Mouse (Mus musculus) myocyte (in vitro differentiated cells): ENCODE results near the gene Spaca6. TPM values are rescaled to one million over a fixed set of nuclear protein-coding genes. Genes with fewer than 3 reads are reported as not detected.
A peak's percentile ranks its signal among the peaks of the same experiment; 100 is the strongest.

Experiments used
- H3K27me3 ChIP-seq: one replicate; pipeline ENCODE4 v1.6.1; 2011; ENCODE audit not compliant: control insufficient read depth, insufficient read depth, insufficient read length
- H3K36me3 ChIP-seq: one replicate; pipeline ENCODE4 v1.6.1; 2011; ENCODE audit not compliant: control insufficient read depth, insufficient read depth
- H3K4me2 ChIP-seq: one replicate; pipeline ENCODE4 v1.6.1; 2011; ENCODE audit warnings: low read depth, control low read depth
- H3K4me3 ChIP-seq: one replicate; pipeline ENCODE4 v1.5.1; 2011; ENCODE audit warnings: mild to moderate bottlenecking, control low read depth, moderate library complexity
- H3K79me2 ChIP-seq: one replicate; pipeline ENCODE4 v1.6.1; 2011; ENCODE audit not compliant: control insufficient read depth, insufficient read depth
- H3ac ChIP-seq: one replicate; pipeline ENCODE4 v1.6.1; 2011; ENCODE audit not compliant: control insufficient read depth, insufficient read length
- CEBPB ChIP-seq: IDR thresholded peaks from 2 replicates; pipeline ENCODE4 v1.6.1; 2011; ENCODE audit warnings: mild to moderate bottlenecking, moderate library complexity; ENCODE audit not compliant: poor library complexity, insufficient read depth, severe bottlenecking
- E2F4 ChIP-seq: IDR thresholded peaks from one replicate; pipeline ENCODE4 v1.6.1; 2011; ENCODE audit warnings: mild to moderate bottlenecking, control low read depth, moderate library complexity; ENCODE audit not compliant: insufficient read depth
- MAX ChIP-seq: IDR thresholded peaks from one replicate; pipeline ENCODE4 v1.6.1; 2011; ENCODE audit warnings: low read depth, mild to moderate bottlenecking, control low read depth
- MYOD1 ChIP-seq, 3 experiments: IDR thresholded peaks; one replicate each; pipeline ENCODE4 v1.6.1; 2011; ENCODE audit warnings: control low read depth in 2 of 3, low read depth in 2 of 3, mild to moderate bottlenecking in 2 of 3, moderate library complexity in 1 of 3; ENCODE audit not compliant: insufficient read length in 2 of 3, control insufficient read depth in 1 of 3
- MYOG ChIP-seq, 3 experiments: IDR thresholded peaks; one replicate each; pipeline ENCODE4 v1.6.1; 2011; ENCODE audit warnings: control low read depth in 2 of 3, low read depth in 2 of 3, mild to moderate bottlenecking in 2 of 3; ENCODE audit not compliant: insufficient read length in 2 of 3, control insufficient read depth in 1 of 3, insufficient read depth in 1 of 3
- POLR2A ChIP-seq: IDR thresholded peaks from one replicate; pipeline ENCODE4 v1.6.1; 2011; ENCODE audit warnings: low read depth, mild to moderate bottlenecking, control low read depth, moderate library complexity; ENCODE audit not compliant: insufficient read length
- POLR2AphosphoS2 ChIP-seq: IDR thresholded peaks from one replicate; pipeline ENCODE4 v1.6.1; 2011; ENCODE audit warnings: low read depth, control low read depth; ENCODE audit not compliant: insufficient read length
- REST ChIP-seq: IDR thresholded peaks from one replicate; pipeline ENCODE4 v1.6.1; 2011; ENCODE audit warnings: mild to moderate bottlenecking, control low read depth, moderate library complexity; ENCODE audit not compliant: insufficient read depth, insufficient read length
- SRF ChIP-seq: IDR thresholded peaks from one replicate; pipeline ENCODE4 v1.6.1; 2011; ENCODE audit warnings: low read depth; ENCODE audit not compliant: control insufficient read depth, insufficient read length
- TCF12 ChIP-seq: IDR thresholded peaks from one replicate; pipeline ENCODE4 v1.6.1; 2011; ENCODE audit warnings: mild to moderate bottlenecking, control low read depth; ENCODE audit not compliant: poor library complexity, insufficient read depth, severe bottlenecking
- TCF3 ChIP-seq: IDR thresholded peaks from one replicate; pipeline ENCODE4 v1.6.1; 2011; ENCODE audit warnings: low read depth, control low read depth; ENCODE audit not compliant: insufficient read length
- USF1 ChIP-seq: IDR thresholded peaks from one replicate; pipeline ENCODE4 v1.6.1; 2011; ENCODE audit warnings: low read depth, mild to moderate bottlenecking, control low read depth, moderate library complexity
- polyA plus RNA-seq: library from polyadenylated mRNA; unstranded; fragments of >200 nt; fragmentation: generic; extraction: Trizol; gene quantifications from one replicate; pipeline ENCODE4 v1.2.1, GENCODE M21; 2012; ENCODE audit warnings: missing spikeins

Gene Spaca6
- polyA plus RNA-seq, 1 experiment = 5.2 TPM

DNA sequence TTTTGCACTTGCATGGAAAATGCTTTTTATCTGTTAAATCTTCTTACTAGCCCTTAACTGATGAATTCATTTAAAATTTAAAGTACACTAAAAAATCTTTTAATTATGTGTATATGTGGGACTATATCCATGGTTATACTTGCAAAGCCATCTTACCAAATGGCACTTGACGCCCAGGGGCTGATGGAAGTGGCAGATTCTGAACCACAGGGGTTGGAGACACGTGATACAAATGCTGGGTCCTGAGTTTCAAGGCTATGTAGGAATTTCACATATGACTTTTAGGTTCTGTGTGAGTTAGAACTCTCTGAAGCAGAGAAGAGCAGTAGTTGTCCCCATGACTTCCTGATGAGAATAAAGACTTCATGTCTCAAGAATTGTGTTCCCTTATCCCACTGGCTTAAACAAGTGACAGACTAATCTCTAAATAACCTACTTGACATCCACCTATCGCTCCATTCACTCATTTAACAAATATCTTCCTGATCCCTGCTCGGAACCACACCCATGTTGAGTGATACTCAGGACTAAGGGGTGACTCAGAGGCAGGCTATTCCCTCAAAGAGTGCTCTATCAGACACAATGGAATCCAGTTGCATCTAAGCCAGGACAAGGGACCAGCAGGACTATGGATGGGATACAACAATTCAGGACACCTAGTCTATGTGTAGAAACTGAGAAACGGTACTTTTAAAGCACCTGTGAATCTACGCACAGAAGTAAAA is 3.2 kb upstream of the Spaca6 start:
- TF ChIP-seq MAX (no peak), TCF3 (no peak), USF1 (no peak), REST (no peak), TCF12 (no peak), MYOG (IDR thresholded peaks at IDR 0.05; ENCODE audit: control insufficient read depth in 1 of 3, insufficient read depth in 1 of 3, insufficient read length in 2 of 3, low read depth in 2 of 3) (no peak), MYOD1 (IDR thresholded peaks at IDR 0.05; ENCODE audit: control insufficient read depth in 1 of 3, insufficient read length in 2 of 3, low read depth in 2 of 3) (no peak), CEBPB (no peak), POLR2AphosphoS2 (no peak), POLR2A (no peak), E2F4 (no peak), SRF (no peak)
- H3K4me3 ChIP-seq = no peak overlapping the region
- H3K27me3 ChIP-seq = no peaks in the 10 kb centered on the region

GRCm38 (mm10) chr17:17825921-17826591 is 902 bp upstream of the Spaca6 start:
- no peaks in the 10 kb centered on the region for H3K27me3 ChIP-seq
- H3K36me3 ChIP-seq = no peaks in the 10 kb centered on the region
- H3ac ChIP-seq = peak overlapping the region; percentile 79
- H3K79me2 ChIP-seq = peaks cover 49% of the 10 kb centered on the region
- H3K4me3 ChIP-seq = peak overlapping the region; percentile 98
- H3K4me2 ChIP-seq = peak overlapping the region; percentile 77
- no peak for TF ChIP-seq MYOD1 (IDR thresholded peaks at IDR 0.05; ENCODE audit: control insufficient read depth in 1 of 3, insufficient read length in 2 of 3, low read depth in 2 of 3)
- TF ChIP-seq E2F4 = no peak
- no peak for TF ChIP-seq MYOG (IDR thresholded peaks at IDR 0.05; ENCODE audit: control insufficient read depth in 1 of 3, insufficient read depth in 1 of 3, insufficient read length in 2 of 3, low read depth in 2 of 3)
- TF ChIP-seq TCF3 = no peak
- no peak for TF ChIP-seq TCF12
- TF ChIP-seq SRF = no peak
- peak; percentile 16 for TF ChIP-seq POLR2AphosphoS2
- TF ChIP-seq REST = no peak
- no peak for TF ChIP-seq MAX
- TF ChIP-seq USF1 = no peak
- no peak for TF ChIP-seq CEBPB
- peak; percentile 56 for TF ChIP-seq POLR2A

More for the DNA sequence above, 3.2 kb upstream of the Spaca6 start:
- no peaks in the 10 kb centered on the region for H3K36me3 ChIP-seq
- H3K79me2 ChIP-seq = peaks cover 26% of the 10 kb centered on the region
- no peak overlapping the region for H3K4me2 ChIP-seq
- no peak overlapping the region for H3ac ChIP-seq

DNA sequence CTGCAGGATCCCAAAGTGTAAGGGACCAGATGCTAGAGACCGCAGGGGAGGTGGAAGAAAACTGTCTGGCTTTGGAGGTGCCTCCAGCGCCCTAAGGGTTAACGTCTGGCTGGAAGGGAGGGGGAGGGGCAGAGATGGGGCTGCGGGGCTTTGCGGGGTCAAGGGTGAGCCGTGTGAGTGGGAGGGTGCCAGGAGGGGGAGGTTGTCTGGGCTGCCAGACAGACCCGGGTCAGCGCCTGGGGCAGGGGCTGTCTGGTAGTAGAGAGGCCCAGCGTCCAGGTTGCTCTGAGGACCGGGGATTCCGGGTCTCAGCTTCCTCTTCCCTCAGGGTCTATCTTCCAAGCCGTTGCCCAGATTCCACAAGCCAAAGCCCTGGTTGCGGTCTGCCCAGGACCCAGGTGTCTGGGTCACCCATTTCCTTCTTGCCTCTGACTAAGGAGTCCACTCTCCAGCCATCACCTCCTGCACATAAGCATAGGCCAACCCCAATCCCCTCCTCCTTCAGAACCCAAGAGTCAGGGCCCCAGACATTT is 766 bp downstream of the Spaca6 start:
- Histone ChIP-seq H3K27me3 (no peaks in the 10 kb centered on the region), H3K4me3 (peak overlapping the region; percentile 98)
- TF ChIP-seq SRF (no peak), POLR2A (peak; percentile 39), TCF3 (no peak), MYOG (IDR thresholded peaks at IDR 0.05; ENCODE audit: control insufficient read depth in 1 of 3, insufficient read depth in 1 of 3, insufficient read length in 2 of 3, low read depth in 2 of 3) (no peak), POLR2AphosphoS2 (peak; percentile 32), USF1 (no peak), MYOD1 (IDR thresholded peaks at IDR 0.05; ENCODE audit: control insufficient read depth in 1 of 3, insufficient read length in 2 of 3, low read depth in 2 of 3) (no peak), MAX (no peak), TCF12 (no peak), REST (no peak), E2F4 (no peak), CEBPB (no peak)

DNA sequence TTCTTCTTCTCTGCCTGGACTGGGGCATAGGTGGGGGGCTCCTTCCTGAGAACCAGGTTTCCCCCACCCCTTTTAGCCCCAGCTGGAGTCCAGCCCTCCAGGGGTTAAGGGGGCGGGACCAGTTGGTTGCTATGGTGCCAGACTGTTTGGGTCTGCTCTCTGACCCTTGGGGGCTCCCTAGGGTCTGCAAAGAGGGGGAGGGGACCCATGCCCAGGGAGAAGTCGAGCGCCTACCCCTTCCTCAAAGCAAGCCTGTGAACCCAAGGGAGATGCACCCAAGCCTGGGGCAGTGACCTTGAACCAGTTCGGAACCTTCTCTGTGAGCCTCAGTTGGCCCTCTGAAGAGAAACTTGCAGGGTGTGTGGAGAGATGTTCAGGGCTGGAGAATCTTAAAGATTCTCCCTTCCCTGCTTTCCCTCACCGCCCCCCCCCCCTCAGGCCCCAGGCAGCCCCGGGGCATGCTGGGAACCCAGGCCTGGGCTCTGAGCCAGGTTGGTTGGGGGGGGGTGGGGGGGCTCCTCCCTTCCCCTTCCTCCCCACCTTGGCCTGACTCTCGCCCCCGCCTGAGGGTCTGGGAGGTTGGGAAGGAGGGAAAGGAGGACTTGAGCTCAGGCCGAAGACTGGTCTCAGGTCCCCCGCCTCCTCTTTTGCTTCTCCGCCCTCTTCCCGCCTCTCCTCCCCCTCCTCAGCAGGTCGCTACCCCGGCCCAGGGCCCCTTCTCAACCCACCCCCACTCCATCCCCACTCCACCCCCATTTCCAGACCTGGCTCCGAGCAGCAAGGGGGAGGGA is 1.4 kb downstream of the Spaca6 start:
- peaks cover 19% of the 10 kb centered on the region for H3K36me3 ChIP-seq
- H3K4me2 ChIP-seq = peak overlapping the region; percentile 78
- peak overlapping the region; percentile 79 for H3ac ChIP-seq
- no peaks in the 10 kb centered on the region for H3K27me3 ChIP-seq
- peak overlapping the region; percentile 98 for H3K4me3 ChIP-seq
- peaks cover 73% of the 10 kb centered on the region for H3K79me2 ChIP-seq
- TF ChIP-seq POLR2A (peak; percentile 43), CEBPB (no peak)

More for the DNA sequence above, 766 bp downstream of the Spaca6 start:
- H3ac ChIP-seq = peak overlapping the region; percentile 79
- peak overlapping the region; percentile 75 for H3K4me2 ChIP-seq
- peaks cover 13% of the 10 kb centered on the region for H3K36me3 ChIP-seq
- H3K79me2 ChIP-seq = peaks cover 66% of the 10 kb centered on the region
